Mouse (Mus musculus): ENCODE results near the gene Vps26a.
"Not testable (repeated sequence)": the region's sequence is repeated elsewhere in the genome, so short reads cannot be mapped to it uniquely, and the experiment has no call there.

Gene Vps26a

GRCm38 (mm10) chr10:62500916-62501615, 14.5 kb upstream of the Vps26a start:
- DNase-seq (ENCODE audit: low spot score), result no peak

- peak; percentile 59 for DNase-seq (ENCODE audit: low spot score)
Observed at GRCm38 (mm10) chr10:62500088-62500915, 13.7 kb upstream of the Vps26a start.

GRCm38 (mm10) chr10:62491681-62492080, 5.1 kb upstream of the Vps26a start:
- DNase-seq (ENCODE audit: low spot score), result not testable (repeated sequence)

GRCm38 (mm10) chr10:62488266-62488665, 1.7 kb upstream of the Vps26a start:
- no peak for DNase-seq (ENCODE audit: low spot score)

DNA sequence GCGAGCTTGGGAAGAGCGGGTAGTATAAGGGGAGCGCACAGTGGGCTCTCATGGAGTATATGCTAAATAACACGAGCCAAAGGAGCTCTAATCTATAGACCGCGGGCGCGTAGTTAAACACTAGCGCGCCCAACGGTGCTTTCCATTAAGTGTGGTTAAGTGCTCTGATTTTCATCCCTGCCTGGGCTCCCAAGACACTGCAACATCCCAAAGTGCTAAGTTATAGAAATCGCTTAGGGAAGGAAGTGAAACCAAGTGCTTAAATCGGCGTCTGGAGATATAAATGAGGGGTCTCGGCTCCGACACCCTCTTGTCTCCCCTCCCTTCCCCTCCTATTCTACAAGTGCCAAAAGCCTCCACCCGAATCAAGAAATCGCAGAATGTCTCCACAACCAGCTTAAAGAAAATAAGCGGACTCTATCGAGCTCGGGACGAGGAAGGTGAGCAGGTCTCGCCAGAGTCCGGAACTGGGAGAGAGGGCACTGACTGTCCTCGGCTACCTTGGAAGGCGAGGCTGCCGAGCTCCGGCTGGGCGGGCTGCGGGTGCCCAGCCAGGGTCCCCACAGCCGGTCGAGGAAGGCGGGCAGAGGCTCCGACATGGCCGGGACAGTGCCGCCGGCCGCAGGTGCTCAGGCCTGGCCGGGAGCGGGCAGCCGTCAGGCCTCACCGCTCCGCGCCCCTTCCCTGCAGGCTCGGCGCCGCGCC, 575 bp downstream of the Vps26a start:
- peak; percentile 17 for DNase-seq (ENCODE audit: low spot score)

DNA sequence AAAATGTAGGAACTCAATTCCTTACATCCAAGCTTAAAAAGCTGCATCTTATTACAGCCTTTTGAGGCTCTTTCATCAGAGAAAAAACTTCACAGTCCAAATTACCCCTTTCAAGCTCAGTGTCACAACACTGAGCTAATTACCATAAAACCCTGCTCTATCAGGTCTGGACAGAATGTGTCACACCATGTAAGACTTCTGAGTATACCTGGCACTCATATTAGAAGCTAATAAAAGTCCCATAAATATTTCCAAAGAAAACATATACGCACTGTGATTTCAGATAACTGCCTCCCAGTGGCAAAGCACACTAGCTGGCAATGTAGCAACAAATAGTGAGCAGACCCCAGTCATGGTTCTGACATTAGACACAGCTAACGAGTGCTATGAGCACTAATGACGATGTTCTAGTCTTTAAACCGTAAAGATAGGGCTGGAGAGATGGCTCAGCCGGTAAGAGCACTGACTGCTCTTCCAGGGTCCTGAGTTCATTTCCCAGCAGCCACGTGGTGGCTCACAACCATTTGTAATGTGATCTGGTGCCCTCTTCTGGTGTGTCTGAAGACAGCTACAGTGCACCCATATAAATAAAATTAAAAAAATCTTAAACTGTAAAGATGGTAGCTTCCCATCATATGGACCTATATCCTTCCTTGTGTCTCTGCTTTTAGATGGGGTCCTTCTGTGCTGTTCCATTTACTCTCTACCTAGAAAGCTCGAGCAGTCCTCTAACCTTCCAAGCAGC, 5.3 kb downstream of the Vps26a start:
- no peak for DNase-seq (ENCODE audit: low spot score)

- no peak for DNase-seq (ENCODE audit: low spot score)
Observed at GRCm38 (mm10) chr10:62476980-62477379, 9.6 kb downstream of the Vps26a start.

- DNase-seq (ENCODE audit: low spot score), result no peak
Observed at GRCm38 (mm10) chr10:62474944-62475343, 11.7 kb downstream of the Vps26a start.

- DNase-seq (ENCODE audit: low spot score), result no peak
Observed at GRCm38 (mm10) chr10:62471105-62471504, 15.5 kb downstream of the Vps26a start.

DNA sequence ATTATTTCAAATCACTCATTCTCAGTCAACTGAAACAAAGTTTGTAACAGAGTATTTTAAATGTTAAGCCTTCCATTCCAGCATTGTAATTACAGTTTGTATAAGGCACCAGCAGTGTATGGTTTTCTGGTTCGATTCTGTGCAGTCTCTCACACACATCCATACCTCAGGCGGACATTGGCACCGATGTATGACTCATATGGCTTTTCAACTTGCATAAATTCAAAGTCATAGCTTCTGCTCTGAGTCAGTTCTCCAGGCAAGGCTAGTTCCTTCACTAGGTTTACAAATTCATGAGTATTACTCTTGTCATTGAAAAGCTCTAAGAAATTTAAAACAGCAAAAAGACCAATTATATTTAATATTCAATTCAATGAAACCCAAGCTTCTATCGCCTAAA, 16.9 kb downstream of the Vps26a start:
- DNase-seq (ENCODE audit: low spot score), result no peak

GRCm38 (mm10) chr10:62461321-62461720, 25.3 kb downstream of the Vps26a start:
- DNase-seq (ENCODE audit: low spot score), result no peak

- not testable (repeated sequence) for DNase-seq (ENCODE audit: low spot score)
Observed at GRCm38 (mm10) chr10:62452001-62452400, 34.6 kb downstream of the Vps26a start.

DNA sequence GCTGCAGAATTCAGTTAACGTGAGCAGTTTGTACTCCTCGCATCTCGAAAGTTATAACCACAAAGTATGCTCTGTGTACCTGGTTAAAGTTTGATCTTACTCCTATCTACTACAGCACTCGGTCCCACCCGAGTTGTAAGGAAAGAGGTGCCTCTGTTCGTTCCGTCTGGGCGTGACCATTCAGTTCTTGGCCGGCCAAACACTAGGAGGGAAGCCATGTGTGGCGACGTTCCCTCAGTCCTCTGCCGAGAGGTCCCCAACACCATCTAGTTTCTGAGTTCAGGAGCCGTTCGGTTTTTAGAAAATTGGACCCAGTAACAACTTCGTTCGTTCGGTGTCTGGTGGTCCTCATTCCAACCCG, 36.3 kb downstream of the Vps26a start:
- DNase-seq (ENCODE audit: low spot score), result peak; percentile 7

DNA sequence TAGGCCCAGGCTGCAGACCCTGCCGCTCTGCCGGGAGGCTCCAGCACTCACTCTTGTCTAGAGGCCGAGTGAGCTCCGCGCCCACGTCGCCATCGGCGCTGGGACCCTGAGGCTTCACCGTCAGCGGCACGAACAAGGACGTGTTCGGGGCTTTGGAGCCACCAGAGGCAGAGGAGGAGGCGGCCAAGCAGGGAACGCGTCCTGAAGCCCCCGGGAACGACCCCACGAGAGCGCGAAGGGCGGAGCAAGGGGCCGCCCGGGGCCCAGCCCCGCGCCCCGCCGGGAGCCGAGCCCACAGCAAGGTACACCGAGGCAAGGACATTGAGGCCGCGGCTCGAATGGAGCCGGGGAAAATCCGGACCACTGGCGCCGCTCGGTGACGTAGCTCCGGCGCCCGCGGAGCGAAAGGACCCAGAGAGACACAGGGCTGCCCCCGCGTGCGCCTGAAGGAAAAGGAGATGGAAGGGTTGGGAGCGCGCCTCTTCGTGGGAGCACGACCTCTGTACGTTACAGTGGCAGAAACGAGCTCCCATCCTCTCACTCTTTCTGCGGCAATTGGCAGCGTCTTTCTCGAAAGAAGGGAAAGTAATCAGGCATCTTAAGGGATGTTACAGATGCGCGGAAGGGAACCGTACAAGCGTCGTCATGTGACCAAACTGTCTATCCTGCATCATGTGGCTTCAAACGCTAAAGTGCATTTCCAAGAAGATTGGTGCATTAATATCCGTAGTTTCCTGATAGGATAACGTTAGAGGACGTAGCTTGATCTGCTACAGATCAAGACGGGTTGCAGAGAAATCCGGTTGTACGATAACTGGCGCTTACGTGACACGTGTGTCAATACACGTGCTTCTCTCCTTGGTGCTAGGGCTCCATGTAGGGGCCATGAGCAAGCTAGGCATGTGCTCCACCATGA, 37.0 kb downstream of the Vps26a start, which contains the start of the genes 4930507D05Rik and Supv3l1:
TSS of gene 4930507D05Rik (plus strand) at position 126 of the 916 bp plus-strand sequence.
TSS of gene Supv3l1 (minus strand) at position 375 of the 916 bp plus-strand sequence.
- DNase-seq (ENCODE audit: low spot score), result peak; percentile 96

- no peak for DNase-seq (ENCODE audit: low spot score)
Observed at GRCm38 (mm10) chr10:62430427-62430826, 56.2 kb downstream of the Vps26a start.

DNA sequence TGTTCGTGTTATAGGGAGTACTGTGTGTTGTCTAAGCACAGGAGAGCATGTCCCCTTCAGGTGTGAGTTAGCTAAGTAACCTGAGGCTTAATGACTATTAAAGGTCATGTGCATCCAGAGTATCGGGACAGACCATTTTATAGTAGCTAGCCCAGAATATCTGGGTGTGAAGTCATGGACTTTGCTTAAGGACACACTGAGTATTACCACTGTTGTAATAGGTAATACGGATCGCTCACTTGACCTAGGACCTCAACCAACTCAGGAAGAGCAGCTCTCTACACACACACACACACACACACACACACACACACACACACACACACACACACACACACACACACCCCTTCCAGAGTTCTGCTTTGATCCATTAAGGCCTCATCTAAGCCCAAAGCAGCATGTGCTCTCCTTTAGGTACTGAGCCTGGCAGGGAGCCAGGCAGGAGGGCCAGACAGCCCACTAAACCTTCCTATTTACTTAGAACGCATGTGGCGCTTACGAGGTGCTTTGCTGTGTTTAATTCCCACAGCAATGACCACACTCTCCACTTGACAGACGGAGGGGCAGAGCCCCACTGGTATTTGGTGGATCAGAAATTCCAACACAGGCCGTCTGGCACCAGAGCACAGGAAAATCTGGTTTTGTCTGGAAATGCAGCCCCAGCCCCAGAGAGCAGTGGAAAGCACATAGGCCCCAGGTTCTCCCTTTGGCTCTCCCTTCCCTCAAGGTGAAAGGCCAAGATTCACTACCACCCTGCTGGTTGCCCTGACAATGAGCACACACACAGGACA, 61.3 kb downstream of the Vps26a start:
- DNase-seq (ENCODE audit: low spot score), result no peak

DNA sequence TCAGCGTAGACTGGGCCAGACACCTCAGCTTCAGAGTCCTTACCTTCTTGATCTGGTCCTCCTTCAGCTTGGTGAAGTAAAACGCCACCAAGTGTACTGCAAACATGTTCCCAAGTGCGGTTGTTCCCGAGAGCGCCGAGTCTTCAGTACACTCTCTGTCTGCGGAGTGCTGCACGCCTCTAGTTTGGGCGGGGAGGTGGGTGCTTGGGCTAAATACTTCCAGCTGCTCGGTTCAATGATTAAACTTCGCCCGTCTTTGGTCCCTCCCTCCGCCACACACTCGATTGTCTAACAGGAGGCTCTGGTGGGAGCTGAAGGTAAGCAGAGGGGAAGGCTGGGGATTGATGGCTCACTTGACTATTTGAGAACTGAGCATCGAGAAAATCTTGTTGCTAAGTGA, 64.3 kb downstream of the Vps26a start, which contains the start of gene Hkdc1:
TSS of gene Hkdc1 (minus strand) at position 237 of the 400 bp plus-strand sequence.
- no peak for DNase-seq (ENCODE audit: low spot score)

DNA sequence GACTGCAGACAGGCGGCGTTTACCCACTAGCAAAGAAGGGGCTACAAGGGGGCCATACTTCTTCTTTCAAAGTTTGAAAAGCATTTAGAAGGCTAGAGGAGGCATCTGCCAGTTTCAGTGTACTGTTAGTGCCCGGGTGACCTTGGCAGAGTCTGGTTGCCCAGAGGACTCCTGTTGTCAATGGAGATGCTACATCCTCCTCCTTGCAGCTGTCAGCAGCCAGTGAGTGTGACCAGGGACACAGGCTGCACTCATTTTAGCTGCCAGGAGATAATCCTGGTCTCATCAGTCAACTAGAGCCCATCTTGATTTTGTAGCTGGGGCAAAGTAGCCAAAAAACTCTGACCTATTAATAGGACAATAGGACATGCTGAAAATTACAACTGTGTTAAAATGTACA, 65.5 kb downstream of the Vps26a start:
- no peak for DNase-seq (ENCODE audit: low spot score)

- DNase-seq (ENCODE audit: low spot score), result no peak
Observed at GRCm38 (mm10) chr10:62420399-62420798, 66.2 kb downstream of the Vps26a start.

GRCm38 (mm10) chr10:62419422-62419821, 67.2 kb downstream of the Vps26a start:
- no peak for DNase-seq (ENCODE audit: low spot score)

All from urinary bladder, postnatal 25 days (tissue).